Mouse (Mus musculus) G1E (cell line): ENCODE measurements around the gene Il17f. TPM values are rescaled to one million over a fixed set of nuclear protein-coding genes. Genes with fewer than 3 reads are reported as not detected.

Source experiments
- ATAC-seq: 2 replicates; pipeline ENCODE4 v1.8.0; 2016; ENCODE audit warnings: mild to moderate bottlenecking; ENCODE audit not compliant: insufficient number of reproducible peaks, poor library complexity, low FRiP score, severe bottlenecking; ENCODE audit errors: extremely low read depth
- DNase-seq: peaks from one replicate; pipeline ENCODE4 v3.0.0; 2012; ENCODE audit warnings: low spot score
- H3K27me3 ChIP-seq: 2 replicates; pipeline ENCODE4 v1.6.1; 2012; ENCODE audit warnings: mild to moderate bottlenecking, low read length, inconsistent platforms; ENCODE audit not compliant: insufficient read depth
- H3K36me3 ChIP-seq: replicated peaks from 2 replicates; pipeline ENCODE3; 2012; ENCODE audit warnings: mild to moderate bottlenecking, inconsistent platforms
- H3K4me1 ChIP-seq: 2 replicates; pipeline ENCODE4 v1.6.1; 2012; ENCODE audit warnings: low read depth, low read length, inconsistent platforms, mixed read lengths; ENCODE audit not compliant: insufficient read depth
- H3K4me3 ChIP-seq: 2 replicates; pipeline ENCODE4 v1.5.1; 2012; ENCODE audit warnings: low read depth, mild to moderate bottlenecking, inconsistent platforms, low read length, moderate library complexity, mixed read lengths
- H3K9me3 ChIP-seq: replicated peaks from 2 replicates; pipeline ENCODE4 v1.6.1; 2012; ENCODE audit warnings: inconsistent platforms
- CTCF ChIP-seq: IDR thresholded peaks from 2 replicates; pipeline ENCODE4 v1.5.1; 2012; ENCODE audit warnings: low read depth, low read length, inconsistent platforms, mixed read lengths
- GATA1 ChIP-seq: IDR thresholded peaks from 2 replicates; pipeline ENCODE4 v1.6.1; 2012; ENCODE audit warnings: borderline replicate concordance, low read length, inconsistent platforms, mixed read lengths
- GATA2 ChIP-seq: IDR thresholded peaks from 2 replicates; pipeline ENCODE4 v1.6.1; 2012; ENCODE audit warnings: low read depth, low read length, inconsistent platforms, borderline replicate concordance
- POLR2AphosphoS5 ChIP-seq: IDR thresholded peaks from 2 replicates; pipeline ENCODE4 v1.6.1; 2012; ENCODE audit warnings: low read depth, low read length, inconsistent platforms; ENCODE audit not compliant: insufficient replicate concordance
- TAL1 ChIP-seq: conservative IDR thresholded peaks from 2 replicates; pipeline ENCODE4 v1.6.1; 2012; ENCODE audit warnings: low read depth, low read length, inconsistent platforms, mixed read lengths
- polyA plus RNA-seq: library from polyadenylated mRNA; stranded (reverse); fragments of >175 nt; gene quantifications from 2 replicates; pipeline ENCODE4 v1.2.3, GENCODE M21; 2012
- total RNA-seq, 2 experiments: library from RNA; stranded (forward) in 1 of 2; stranded (reverse) in 1 of 2; fragments of 200-1000 nt in 1 of 2; fragments of >200 nt in 1 of 2; fragmentation: Nextera tagmentation in 1 of 2; gene quantifications; 2 replicates each; pipeline ENCODE4 v1.2.3; 2014 to 2017

The Il17f gene
- total and polyA plus RNA-seq, 3 experiments, result 0.55 TPM; not detected in 2

GRCm38 (mm10) chr1:20761411-20761810 is 29.0 kb downstream of the Il17f start:
- ATAC-seq, result no peak
- Histone ChIP-seq H3K36me3 (no peaks in the 10 kb centered on the region), H3K4me1 (no peaks in the 10 kb centered on the region), H3K4me3 (no peak overlapping the region), H3K9me3 (no peaks in the 10 kb centered on the region), H3K27me3 (peaks cover 3% of the 10 kb centered on the region; the same call in 1 of the 2 replicates)
- DNase-seq, result no peak
- TF ChIP-seq GATA1 (no peak), CTCF (no peak), TAL1 (no peak), GATA2 (no peak), POLR2AphosphoS5 (no peak)

GRCm38 (mm10) chr1:20760331-20760730 is 30.1 kb downstream of the Il17f start:
- H3K27me3 ChIP-seq, result peaks cover 9% of the 10 kb centered on the region; the same call in 1 of the 2 replicates
- H3K36me3 ChIP-seq, result no peaks in the 10 kb centered on the region
- no peaks in the 10 kb centered on the region for H3K4me1 ChIP-seq
- DNase-seq (no peak), ATAC-seq (no peak)
- H3K9me3 ChIP-seq, result no peaks in the 10 kb centered on the region
- H3K4me3 ChIP-seq, result no peak overlapping the region
- no peak for TF ChIP-seq POLR2AphosphoS5
- TF ChIP-seq CTCF, result no peak
- TF ChIP-seq GATA1, result no peak
- no peak for TF ChIP-seq TAL1
- no peak for TF ChIP-seq GATA2

- Histone ChIP-seq H3K9me3 (no peaks in the 10 kb centered on the region), H3K4me3 (no peak overlapping the region), H3K27me3 (peaks cover 9% of the 10 kb centered on the region; the same call in 1 of the 2 replicates), H3K36me3 (no peaks in the 10 kb centered on the region), H3K4me1 (no peaks in the 10 kb centered on the region)
- no peak for DNase-seq
- no peak for ATAC-seq
- TF ChIP-seq GATA2 (no peak), TAL1 (no peak), GATA1 (no peak), CTCF (no peak), POLR2AphosphoS5 (no peak)
Observed at GRCm38 (mm10) chr1:20759799-20760198, 30.6 kb downstream of the Il17f start.

- no peak for DNase-seq
- TF ChIP-seq CTCF, result no peak
- TF ChIP-seq GATA1, result no peak
- no peak for TF ChIP-seq POLR2AphosphoS5
- TF ChIP-seq GATA2, result no peak
- no peak for TF ChIP-seq TAL1
- peaks cover 9% of the 10 kb centered on the region; the same call in 1 of the 2 replicates for H3K27me3 ChIP-seq
- ATAC-seq, result no peak
- H3K4me3 ChIP-seq, result no peak overlapping the region
- no peaks in the 10 kb centered on the region for H3K4me1 ChIP-seq
- H3K9me3 ChIP-seq, result no peaks in the 10 kb centered on the region
- no peaks in the 10 kb centered on the region for H3K36me3 ChIP-seq
Observed at GRCm38 (mm10) chr1:20757586-20757985, 32.8 kb downstream of the Il17f start.

GRCm38 (mm10) chr1:20754439-20754838 is 36.0 kb downstream of the Il17f start:
- no peaks in the 10 kb centered on the region for H3K9me3 ChIP-seq
- DNase-seq, result no peak
- H3K4me3 ChIP-seq, result no peak overlapping the region
- H3K4me1 ChIP-seq, result no peaks in the 10 kb centered on the region
- no peaks in the 10 kb centered on the region for H3K36me3 ChIP-seq
- ATAC-seq, result no peak
- H3K27me3 ChIP-seq, result peaks cover 6% of the 10 kb centered on the region; the same call in 1 of the 2 replicates
- TF ChIP-seq TAL1, result no peak
- no peak for TF ChIP-seq GATA2
- TF ChIP-seq POLR2AphosphoS5, result no peak
- no peak for TF ChIP-seq GATA1
- no peak for TF ChIP-seq CTCF

GRCm38 (mm10) chr1:20740496-20740998 is 49.9 kb downstream of the Il17f start:
- no peaks in the 10 kb centered on the region for H3K4me1 ChIP-seq
- H3K27me3 ChIP-seq, result peaks cover 3% of the 10 kb centered on the region; the same call in 1 of the 2 replicates
- TF ChIP-seq TAL1, result no peak
- TF ChIP-seq GATA2, result no peak
- TF ChIP-seq POLR2AphosphoS5, result no peak
- no peak for TF ChIP-seq GATA1
- TF ChIP-seq CTCF, result no peak
- DNase-seq, result no peak
- H3K36me3 ChIP-seq, result no peaks in the 10 kb centered on the region
- no peak for ATAC-seq
- H3K4me3 ChIP-seq, result no peak overlapping the region
- H3K9me3 ChIP-seq, result no peaks in the 10 kb centered on the region

- Histone ChIP-seq H3K4me1 (no peaks in the 10 kb centered on the region), H3K9me3 (no peaks in the 10 kb centered on the region), H3K27me3 (peaks cover 5% of the 10 kb centered on the region), H3K36me3 (no peaks in the 10 kb centered on the region), H3K4me3 (no peak overlapping the region)
- no peak for DNase-seq
- no peak for ATAC-seq
- no peak for TF ChIP-seq POLR2AphosphoS5
- TF ChIP-seq TAL1, result no peak
- TF ChIP-seq GATA1, result no peak
- no peak for TF ChIP-seq GATA2
- TF ChIP-seq CTCF, result no peak
Observed at GRCm38 (mm10) chr1:20738483-20738882, 51.9 kb downstream of the Il17f start.
